Mouse (Mus musculus): ENCODE results near the gene Smarca4.

Gene Smarca4

GRCm38 (mm10) chr9:21752252-21752792, 136.4 kb downstream of the Smarca4 start:
- DNase-seq (ENCODE audit: low spot score), result no peak
